Mouse (Mus musculus) kidney, embryonic 14.5 days (tissue): Measurements from ENCODE around the gene Ddah1. TPM values are rescaled to one million over a fixed set of nuclear protein-coding genes. Genes with fewer than 3 reads are reported as not detected.
"Not testable (repeated sequence)": the region's sequence is repeated elsewhere in the genome, so short reads cannot be mapped to it uniquely, and the experiment has no call there.

Experiments
- ATAC-seq: fragments of 200-750 bp; cut with Nextera tagmentation; 2 replicates; pipeline ENCODE4 v1.8.0; 2017; ENCODE audit warnings: moderate number of reproducible peaks, mild to moderate bottlenecking, moderate TSS enrichment, moderate library complexity; ENCODE audit not compliant: low FRiP score, low TSS enrichment
- H3K27ac ChIP-seq: fragments of 300-500 bp; sonication (generic); 2 replicates; pipeline ENCODE4 v1.5.1; 2014; ENCODE audit warnings: low read depth, mild to moderate bottlenecking, low read length, moderate library complexity, mixed read lengths
- H3K27me3 ChIP-seq: fragments of 300-500 bp; sonication (generic); 2 replicates; pipeline ENCODE4 v1.6.1; 2014; ENCODE audit warnings: mild to moderate bottlenecking, low read length; ENCODE audit not compliant: control insufficient read depth, insufficient read depth
- H3K36me3 ChIP-seq: fragments of 300-500 bp; sonication (generic); 2 replicates; pipeline ENCODE4 v1.6.1; 2014; ENCODE audit warnings: low read length, mixed read lengths; ENCODE audit not compliant: control insufficient read depth, insufficient read depth
- H3K4me1 ChIP-seq: fragments of 300-500 bp; sonication (generic); 2 replicates; pipeline ENCODE4 v1.6.1; 2014; ENCODE audit warnings: low read length, mixed read lengths; ENCODE audit not compliant: control insufficient read depth, insufficient read depth
- H3K4me2 ChIP-seq: fragments of 300-500 bp; sonication (generic); replicated peaks from 2 replicates; pipeline ENCODE4 v1.6.1; 2014; ENCODE audit warnings: low read depth, mild to moderate bottlenecking, low read length
- H3K4me3 ChIP-seq: fragments of 300-500 bp; sonication (generic); 2 replicates; pipeline ENCODE4 v1.5.1; 2014; ENCODE audit warnings: mild to moderate bottlenecking, low read length
- H3K9ac ChIP-seq: fragments of 300-500 bp; sonication (generic); 2 replicates; pipeline ENCODE4 v1.6.1; 2014; ENCODE audit warnings: low read depth, mild to moderate bottlenecking, low read length, moderate library complexity
- H3K9me3 ChIP-seq: fragments of 300-500 bp; sonication (generic); 2 replicates; pipeline ENCODE4 v1.6.1; 2016; ENCODE audit warnings: low read length; ENCODE audit not compliant: control insufficient read depth
- WGBS: fragments of 180-500 bp; shearing (Covaris S2); extraction: QIAGEN DNeasy Blood & Tissue Kit; methylation state at CpG from one replicate; pipeline ENCODE4 v1.1.7; 2014; 5-methylcytosine and 5-hydroxymethylcytosine counted together
- polyA plus RNA-seq: library from polyadenylated mRNA; unstranded; fragments of >200 nt; fragmentation: Nextera tagmentation; extraction: Ambion mirVana; gene quantifications from 2 replicates; pipeline ENCODE4 v1.2.1, GENCODE M21; 2014

Gene Ddah1
- polyA plus RNA-seq, 1 experiment from 2014 or later: 63.2 TPM

DNA sequence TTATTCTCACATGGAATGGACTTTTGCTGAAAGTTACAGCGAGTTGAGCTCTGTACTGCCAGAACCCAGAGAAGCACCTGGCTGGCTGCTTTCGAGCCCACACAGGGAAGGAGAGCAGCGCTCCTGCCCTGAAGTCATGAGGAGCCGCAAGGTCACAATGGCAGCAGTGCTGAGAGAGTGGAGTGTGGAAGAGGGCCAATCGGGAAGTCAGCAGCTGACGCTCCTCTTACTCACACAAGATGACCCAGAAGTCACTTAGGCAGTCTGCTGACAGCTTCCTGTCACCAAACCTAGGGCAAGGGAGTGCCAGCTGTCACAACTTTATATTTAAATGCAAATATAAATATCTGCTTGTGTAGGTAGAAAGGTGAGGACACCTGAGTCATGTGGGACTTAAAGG is 154.8 kb downstream of the Ddah1 start:
- no peak overlapping the region for H3K9ac ChIP-seq
- no peaks in the 10 kb centered on the region for H3K4me1 ChIP-seq
- H3K4me2 ChIP-seq: no peak overlapping the region
- no peaks in the 10 kb centered on the region for H3K36me3 ChIP-seq
- H3K4me3 ChIP-seq: no peak overlapping the region
- H3K27me3 ChIP-seq: no peaks in the 10 kb centered on the region
- WGBS: 79% methylated on average over 6 of the region's 6 CpGs
- ATAC-seq: no peak
- no peak overlapping the region for H3K27ac ChIP-seq
- no peaks in the 10 kb centered on the region for H3K9me3 ChIP-seq

DNA sequence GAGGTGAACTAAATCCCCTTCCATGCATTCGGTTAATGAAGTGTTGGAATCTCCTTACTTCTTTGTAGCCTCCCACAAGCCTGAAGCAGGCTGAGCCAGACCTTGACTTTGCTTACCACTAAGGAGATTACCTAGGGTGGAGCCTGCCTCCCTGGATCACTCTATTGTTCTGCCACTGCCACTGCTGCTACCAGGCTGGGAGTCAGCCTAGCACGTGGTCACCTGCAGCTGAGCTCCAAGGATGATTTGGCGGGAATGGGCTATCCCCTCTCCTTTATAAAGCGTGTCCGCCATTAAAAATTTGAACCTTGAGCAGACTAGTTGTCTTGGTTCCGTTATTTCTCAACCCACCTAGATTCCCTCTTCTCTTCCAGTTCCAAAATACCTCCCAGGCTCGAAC is 155.5 kb downstream of the Ddah1 start:
- WGBS: 83% methylated on average over 7 of the region's 7 CpGs
- ATAC-seq, H3K27me3 ChIP-seq, H3K4me3 ChIP-seq, H3K36me3 ChIP-seq, H3K27ac ChIP-seq, H3K4me2 ChIP-seq, H3K9me3 ChIP-seq, H3K9ac ChIP-seq, H3K4me1 ChIP-seq: not testable (repeated sequence)

- ATAC-seq: no peak
- H3K4me3 ChIP-seq: no peak overlapping the region
- H3K36me3 ChIP-seq: no peaks in the 10 kb centered on the region
- no peaks in the 10 kb centered on the region for H3K9me3 ChIP-seq
- H3K27me3 ChIP-seq: no peaks in the 10 kb centered on the region
- H3K27ac ChIP-seq: no peak overlapping the region
- WGBS: 88% methylated on average over 5 of the region's 5 CpGs
- no peaks in the 10 kb centered on the region for H3K4me1 ChIP-seq
- no peak overlapping the region for H3K4me2 ChIP-seq
- H3K9ac ChIP-seq: no peak overlapping the region
Measured at GRCm38 (mm10) chr3:145916374-145916773, 157.9 kb downstream of the Ddah1 start.

- Histone ChIP-seq H3K9me3 (no peaks in the 10 kb centered on the region), H3K4me1 (no peaks in the 10 kb centered on the region), H3K27me3 (no peaks in the 10 kb centered on the region), H3K36me3 (no peaks in the 10 kb centered on the region), H3K27ac (no peak overlapping the region), H3K4me3 (no peak overlapping the region), H3K9ac (no peak overlapping the region), H3K4me2 (no peak overlapping the region)
- 90% methylated on average over 4 of the region's 4 CpGs for WGBS
- no peak for ATAC-seq
Measured at GRCm38 (mm10) chr3:145916826-145917225, 158.4 kb downstream of the Ddah1 start.

GRCm38 (mm10) chr3:145922019-145922854 is 163.8 kb downstream of the Ddah1 start, which contains the start of gene Bcl10:
Gene Bcl10, plus strand, starts transcription at chr3:145922804.
- Histone ChIP-seq H3K27me3 (no peaks in the 10 kb centered on the region), H3K27ac (peak within 1 kb of the TSS; percentile 87), H3K4me2 (peak within 1 kb of the TSS; percentile 57), H3K4me1 (peaks cover 7% of the 10 kb centered on the region), H3K9ac (peak within 1 kb of the TSS; percentile 34), H3K9me3 (no peaks in the 10 kb centered on the region), H3K4me3 (peak within 1 kb of the TSS; percentile 42), H3K36me3 (no peaks in the 10 kb centered on the region)
- no peak for ATAC-seq
- 36% methylated on average over 11 of the region's 11 CpGs for WGBS

GRCm38 (mm10) chr3:145922971-145923370 is 164.5 kb downstream of the Ddah1 start:
- H3K27ac ChIP-seq: no peak overlapping the region
- H3K4me2 ChIP-seq: no peak overlapping the region

DNA sequence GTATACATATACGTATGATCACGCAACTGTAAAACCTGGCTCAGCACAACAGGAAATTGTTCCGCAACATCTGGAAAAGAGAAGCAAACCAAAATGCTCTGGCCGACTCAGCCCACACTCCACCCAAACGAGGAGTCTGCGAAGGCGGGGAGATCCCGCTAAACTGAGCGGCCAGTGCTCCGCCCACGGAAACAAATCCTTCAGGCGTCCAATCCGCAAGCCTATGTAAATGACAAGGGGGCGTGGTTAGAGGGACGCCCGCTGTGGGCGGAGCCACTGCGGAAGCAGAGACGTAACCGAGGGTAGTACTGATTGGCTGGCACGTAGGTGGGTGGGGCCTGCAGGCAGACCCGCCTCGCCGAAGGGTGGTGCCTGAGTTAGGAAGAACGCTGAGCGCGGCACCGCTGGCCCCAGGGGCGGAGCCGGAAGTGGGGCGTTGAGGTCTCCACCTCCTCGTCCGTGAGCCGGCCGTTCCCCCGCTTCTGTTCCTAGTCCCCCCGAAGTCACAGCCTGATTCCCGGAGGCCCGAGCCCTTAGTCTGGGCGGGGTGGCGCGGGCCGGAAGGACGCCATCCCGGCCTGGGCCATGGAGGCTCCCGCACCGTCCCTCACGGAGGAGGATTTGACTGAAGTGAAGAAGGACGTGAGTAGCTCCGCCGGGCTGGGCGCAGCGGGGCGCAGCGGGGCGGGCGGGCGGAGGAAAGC is 165.6 kb downstream of the Ddah1 start:
- Histone ChIP-seq H3K4me3 (peak overlapping the region; percentile 91), H3K27me3 (no peaks in the 10 kb centered on the region), H3K9me3 (no peaks in the 10 kb centered on the region), H3K36me3 (peaks cover 5% of the 10 kb centered on the region; the same call in 1 of the 2 replicates), H3K9ac (peak overlapping the region; percentile 90), H3K4me1 (peaks cover 7% of the 10 kb centered on the region), H3K27ac (peak overlapping the region; percentile 87), H3K4me2 (peak overlapping the region; percentile 57)
- ATAC-seq: peak; percentile 100
- under 1% methylated on average over 54 of the region's 58 CpGs for WGBS

More at GRCm38 (mm10) chr3:145922971-145923370, 164.5 kb downstream of the Ddah1 start:
- ATAC-seq: no peak
- no peaks in the 10 kb centered on the region for H3K27me3 ChIP-seq
- no peaks in the 10 kb centered on the region for H3K9me3 ChIP-seq
- H3K4me3 ChIP-seq: no peak overlapping the region
- peaks cover 3% of the 10 kb centered on the region; the same call in 1 of the 2 replicates for H3K36me3 ChIP-seq
- H3K9ac ChIP-seq: no peak overlapping the region
- WGBS: 66% methylated on average over 3 of the region's 3 CpGs
- H3K4me1 ChIP-seq: peaks cover 7% of the 10 kb centered on the region

GRCm38 (mm10) chr3:145924649-145925337 is 166.3 kb downstream of the Ddah1 start:
- H3K27ac ChIP-seq: peak overlapping the region; percentile 83
- peak; percentile 9; the same call in 1 of the 2 replicates for ATAC-seq

More at GRCm38 (mm10) chr3:145924649-145925337, 166.3 kb downstream of the Ddah1 start:
- 3% methylated on average over 39 of the region's 39 CpGs for WGBS
- peaks cover 5% of the 10 kb centered on the region; the same call in 1 of the 2 replicates for H3K36me3 ChIP-seq
- H3K4me1 ChIP-seq: peaks cover 7% of the 10 kb centered on the region
- no peaks in the 10 kb centered on the region for H3K9me3 ChIP-seq
- H3K9ac ChIP-seq: peak overlapping the region; percentile 90
- peak overlapping the region; percentile 57 for H3K4me2 ChIP-seq
- H3K4me3 ChIP-seq: peak overlapping the region; percentile 91
- no peaks in the 10 kb centered on the region for H3K27me3 ChIP-seq
